Mouse (Mus musculus): ENCODE measurements at regions not wholly inside any gene's neighbourhood (a gene's known extent, or its start where the extent isn't known, plus 50 kb on each side); places are given as distances from the start of the nearest gene placed in this dataset.

DNA sequence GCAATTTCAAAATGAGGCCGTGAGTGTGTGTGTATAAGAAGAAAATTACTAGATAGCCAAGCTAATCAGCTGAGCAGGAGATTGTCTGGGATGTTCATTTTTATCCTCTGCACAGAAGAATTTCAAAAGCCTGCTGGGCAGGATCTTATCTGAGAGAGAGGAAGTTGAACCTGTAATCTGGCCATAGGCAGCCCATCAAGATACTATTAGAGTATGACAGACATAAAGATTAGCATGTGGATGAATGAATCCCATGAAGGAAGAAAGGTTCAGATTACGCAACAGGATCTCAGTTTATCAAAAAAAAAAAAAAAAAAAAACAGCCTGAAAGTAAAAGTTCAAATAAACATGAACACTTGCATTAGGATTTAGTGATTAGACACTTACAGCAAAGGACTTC is 317.3 kb upstream of the C030005K15Rik start:
- no peak for DNase-seq (ENCODE audit: low spot score)

DNA sequence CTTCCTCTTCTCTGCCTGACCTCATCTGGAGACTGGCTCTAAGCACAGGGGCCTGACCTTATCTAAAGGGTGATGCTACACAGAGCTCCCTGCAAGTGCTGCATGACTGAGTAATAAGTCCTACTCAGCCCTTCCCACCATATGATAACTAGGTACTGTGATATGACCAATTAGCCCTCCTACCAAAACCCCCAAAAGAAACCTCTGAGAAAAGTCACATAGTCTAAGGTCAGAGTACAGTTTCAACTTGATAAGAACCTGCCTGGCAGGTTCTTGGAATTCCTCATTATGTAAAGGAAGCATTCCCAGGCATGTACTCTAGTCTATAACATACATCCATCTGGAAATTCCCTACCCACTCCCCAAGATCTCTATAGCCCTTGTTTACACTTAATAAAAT is 318.0 kb upstream of the C030005K15Rik start:
- no peak for DNase-seq (ENCODE audit: low spot score)

DNA sequence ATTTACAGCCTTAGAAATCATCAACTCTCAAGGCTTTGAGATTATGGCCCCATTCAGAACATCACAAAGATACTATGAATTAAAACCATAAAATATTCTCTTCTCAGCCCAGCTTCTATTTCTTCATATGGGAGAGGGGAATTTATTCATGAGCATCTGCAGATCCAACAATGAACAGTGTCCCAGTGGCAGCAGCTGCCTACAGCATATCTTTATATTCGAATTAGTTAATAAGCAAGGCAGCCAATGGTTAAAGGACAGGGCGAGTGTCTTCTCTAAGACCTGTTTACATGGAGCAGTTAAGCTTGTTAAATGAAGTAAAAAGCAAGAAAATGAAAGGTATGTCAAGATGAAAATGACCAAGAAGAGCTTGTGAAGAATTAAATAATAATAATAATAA is 346.9 kb upstream of the C030005K15Rik start:
- DNase-seq (ENCODE audit: low spot score) = no peak

DNA sequence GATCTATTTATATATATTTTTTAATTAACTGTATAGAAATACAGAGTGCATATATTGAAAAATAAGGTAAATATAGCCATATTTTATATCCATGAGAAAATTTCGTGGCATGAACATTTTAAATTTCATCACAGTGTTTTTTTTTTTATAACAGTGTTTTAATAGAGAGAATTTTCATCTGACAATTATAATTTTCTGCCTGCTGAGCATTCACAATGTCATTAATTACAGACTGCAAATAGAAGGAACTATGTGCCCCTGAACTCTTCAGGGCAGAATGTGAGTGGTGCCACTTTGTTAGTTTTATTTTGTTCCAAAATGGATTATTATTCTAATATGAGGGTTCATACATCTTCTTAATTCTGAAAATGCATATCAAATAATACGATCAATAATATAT is 358.3 kb upstream of the C030005K15Rik start:
- DNase-seq (ENCODE audit: low spot score) = no peak

- DNase-seq (ENCODE audit: low spot score) = no peak
Observed at GRCm38 (mm10) chr10:98116296-98116695, 389.7 kb upstream of the C030005K15Rik start.

- no peak for DNase-seq (ENCODE audit: low spot score)
Observed at GRCm38 (mm10) chr10:98125713-98126112, 399.2 kb upstream of the C030005K15Rik start.

DNA sequence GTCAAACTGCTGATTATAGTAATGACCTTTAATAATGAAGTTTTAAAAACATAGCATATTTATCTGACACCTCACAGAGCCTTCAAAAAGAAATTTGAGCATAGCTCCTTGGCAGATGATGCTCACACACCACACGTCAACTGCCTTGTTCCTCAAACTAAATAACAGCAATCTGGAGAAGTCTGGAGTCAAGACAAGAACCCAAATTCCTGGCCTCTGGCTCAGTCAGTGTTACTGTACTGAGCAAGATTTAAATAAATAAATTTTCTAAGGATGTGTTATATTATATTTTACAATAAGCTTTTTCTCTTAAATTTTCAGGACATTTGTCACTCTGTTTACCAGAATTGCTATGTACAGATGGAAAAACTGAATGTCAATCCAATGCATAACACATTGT is 408.5 kb upstream of the C030005K15Rik start:
- no peak for DNase-seq (ENCODE audit: low spot score)

DNA sequence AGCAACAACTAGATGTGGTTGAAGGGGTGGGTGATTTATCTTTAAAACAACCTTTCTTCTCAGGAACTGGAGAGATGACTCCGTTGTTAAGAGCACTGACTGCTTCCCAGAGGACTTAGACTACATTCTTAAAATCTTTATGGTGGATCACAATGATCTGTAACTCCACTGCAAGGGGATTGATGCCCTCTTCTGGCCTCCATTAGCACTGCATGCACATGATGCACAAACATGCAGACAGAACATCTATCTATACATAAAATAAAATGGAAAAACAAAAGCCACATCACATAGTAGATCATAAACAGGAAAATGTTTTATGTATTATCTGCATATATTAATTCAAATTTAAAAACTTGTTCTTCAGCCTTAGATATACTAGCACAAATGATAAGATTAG is 419.2 kb upstream of the C030005K15Rik start:
- no peak for DNase-seq (ENCODE audit: low spot score)

GRCm38 (mm10) chr10:98146998-98147863 is 420.7 kb upstream of the C030005K15Rik start:
- DNase-seq (ENCODE audit: low spot score) = no peak

GRCm38 (mm10) chr10:98155982-98156381 is 429.4 kb upstream of the C030005K15Rik start:
- no peak for DNase-seq (ENCODE audit: low spot score)

DNA sequence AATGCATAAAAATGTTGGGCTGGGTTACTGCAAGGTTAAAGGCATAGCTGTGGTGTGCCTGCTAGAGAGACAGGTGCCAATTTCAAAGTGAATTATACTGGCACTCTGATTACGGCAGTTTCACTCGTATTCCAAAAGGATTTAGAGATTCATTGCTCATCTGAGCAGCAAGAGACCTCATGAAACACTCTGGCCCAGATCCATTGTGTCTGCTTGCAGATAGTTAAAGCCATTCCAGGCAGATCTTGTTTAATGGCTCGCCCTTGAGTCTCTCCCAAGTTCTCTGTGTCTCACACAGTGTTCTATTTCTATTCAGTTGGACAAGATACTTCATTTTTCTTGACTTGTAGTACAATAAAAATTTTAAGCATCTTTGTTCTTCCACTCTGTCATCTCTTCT is 459.1 kb upstream of the C030005K15Rik start:
- DNase-seq (ENCODE audit: low spot score) = no peak

DNA sequence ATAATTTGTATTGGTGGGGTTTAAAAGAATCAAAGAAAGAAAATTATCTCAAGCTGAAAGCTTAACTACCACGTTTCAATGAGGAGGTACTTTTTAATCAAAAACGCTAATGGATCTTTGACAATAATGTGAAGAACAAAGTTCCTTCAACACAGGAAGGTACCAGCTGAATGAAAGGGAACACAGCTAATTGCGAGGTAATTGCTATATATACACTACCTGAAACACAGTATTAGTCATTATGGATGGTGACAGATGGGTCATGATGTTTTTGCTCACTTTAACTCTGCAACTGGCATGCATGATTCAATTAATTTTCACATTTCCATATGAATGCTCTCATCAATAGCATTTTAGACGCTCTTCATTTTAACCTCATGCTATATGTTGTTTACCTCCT is 470.3 kb upstream of the C030005K15Rik start:
- no peak for DNase-seq (ENCODE audit: low spot score)

GRCm38 (mm10) chr10:98210246-98210645 is 483.7 kb upstream of the C030005K15Rik start:
- no peak for DNase-seq (ENCODE audit: low spot score)

- DNase-seq (ENCODE audit: low spot score) = no peak
Observed at GRCm38 (mm10) chr10:98212876-98213587, 486.5 kb upstream of the C030005K15Rik start.

- no peak for DNase-seq (ENCODE audit: low spot score)
Observed at GRCm38 (mm10) chr10:98231017-98231416, 504.5 kb upstream of the C030005K15Rik start.

GRCm38 (mm10) chr10:98231705-98232235 is 505.2 kb upstream of the C030005K15Rik start:
- DNase-seq (ENCODE audit: low spot score) = no peak

DNA sequence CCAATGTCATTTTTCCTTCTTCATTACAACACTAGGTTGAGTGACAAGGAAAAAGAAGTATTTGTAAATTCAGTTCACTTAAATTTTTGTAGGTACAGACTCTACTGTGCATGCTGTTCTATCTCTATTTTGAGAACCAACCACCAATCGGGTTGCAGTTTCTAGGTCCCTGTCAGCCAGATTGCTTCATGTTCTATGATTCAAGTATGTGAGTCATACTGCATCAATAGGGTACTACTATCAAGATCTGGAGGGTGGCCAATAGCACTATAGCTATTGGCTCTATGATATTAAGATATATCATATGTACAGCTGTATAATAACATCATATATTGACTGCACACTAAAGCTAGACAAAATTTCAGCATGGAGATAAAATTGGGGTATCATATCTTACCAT is 521.8 kb upstream of the C030005K15Rik start:
- no peak for DNase-seq (ENCODE audit: low spot score)

DNA sequence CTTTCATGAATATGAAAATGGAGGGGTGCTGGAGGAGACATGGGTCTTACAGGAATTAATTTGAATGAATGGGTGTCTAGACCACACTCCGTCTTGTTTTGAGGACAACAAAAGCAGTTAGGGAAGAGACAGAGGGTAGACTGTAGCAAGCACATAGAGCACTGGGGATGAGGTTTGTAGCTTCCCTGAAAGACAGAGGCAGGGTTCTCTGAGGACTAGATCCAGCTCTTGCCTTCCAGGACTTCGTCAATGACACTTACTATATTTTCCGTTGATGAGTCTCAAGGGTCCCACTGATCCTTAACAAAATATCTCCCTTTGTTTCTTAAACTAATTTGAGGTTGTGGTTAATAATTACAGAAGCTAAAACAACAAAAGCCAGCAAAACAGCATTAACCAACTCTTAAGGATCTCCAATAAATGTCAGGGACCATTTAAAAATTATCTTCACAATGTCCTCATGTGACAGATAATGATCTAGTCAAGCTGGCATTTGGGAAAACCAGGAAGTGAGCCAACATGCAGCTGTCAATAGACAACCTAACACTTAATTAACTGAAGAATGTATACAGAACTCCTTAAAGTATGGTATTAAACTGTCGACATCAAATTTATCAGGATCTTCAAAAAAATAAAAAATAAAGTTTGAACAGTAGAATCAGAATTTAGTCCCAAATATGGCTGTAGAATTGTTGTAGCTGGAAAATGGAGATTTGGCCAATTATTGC is 531.6 kb upstream of the C030005K15Rik start:
- no peak for DNase-seq (ENCODE audit: low spot score)

GRCm38 (mm10) chr10:98259283-98259682 is 532.7 kb upstream of the C030005K15Rik start:
- no peak for DNase-seq (ENCODE audit: low spot score)

- DNase-seq (ENCODE audit: low spot score) = no peak
Observed at GRCm38 (mm10) chr10:98268511-98268910, 542.0 kb upstream of the C030005K15Rik start.

DNA sequence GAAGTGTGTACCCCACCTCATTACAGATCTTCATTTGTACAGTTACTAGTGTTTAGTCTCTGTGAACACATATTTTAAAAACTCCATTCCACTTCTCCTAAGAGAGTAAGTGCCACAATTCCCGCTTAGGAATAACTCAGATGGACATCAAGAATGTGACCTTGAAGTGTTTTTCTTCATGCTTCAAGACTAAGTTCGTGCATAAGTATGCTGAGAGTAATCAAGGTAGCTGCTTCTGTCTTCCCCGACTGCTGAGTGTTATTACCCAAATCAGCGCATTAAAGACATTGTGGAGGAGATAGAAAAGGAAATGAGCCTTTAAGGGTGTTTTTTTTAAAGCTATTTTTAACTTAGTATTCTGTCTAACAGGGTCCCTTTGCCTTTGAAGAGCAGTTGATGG is 565.1 kb upstream of the C030005K15Rik start:
- no peak for DNase-seq (ENCODE audit: low spot score)

- DNase-seq (ENCODE audit: low spot score) = no peak
Observed at GRCm38 (mm10) chr10:98292140-98292539, 565.6 kb upstream of the C030005K15Rik start.

Measured in spleen, adult 12 weeks (tissue).